Mouse (Mus musculus): ENCODE results near the gene Slc2a2.

The Slc2a2 gene

GRCm38 (mm10) chr3:28697797-28698196 is at the start of gene Slc2a2:
Slc2a2 (plus strand) TSS chr3:28697903.
- in situ Hi-C loops (cut with MboI, MseI): no loop called here

- in situ Hi-C loops (cut with MboI, MseI): no loop called here
These were observed 45.1 kb upstream of the Slc2a2 start for GRCm38 (mm10) chr3:28652574-28652973.

GRCm38 (mm10) chr3:28653043-28653442 is 44.7 kb upstream of the Slc2a2 start:
- in situ Hi-C loops (cut with MboI, MseI): no loop called here

DNA sequence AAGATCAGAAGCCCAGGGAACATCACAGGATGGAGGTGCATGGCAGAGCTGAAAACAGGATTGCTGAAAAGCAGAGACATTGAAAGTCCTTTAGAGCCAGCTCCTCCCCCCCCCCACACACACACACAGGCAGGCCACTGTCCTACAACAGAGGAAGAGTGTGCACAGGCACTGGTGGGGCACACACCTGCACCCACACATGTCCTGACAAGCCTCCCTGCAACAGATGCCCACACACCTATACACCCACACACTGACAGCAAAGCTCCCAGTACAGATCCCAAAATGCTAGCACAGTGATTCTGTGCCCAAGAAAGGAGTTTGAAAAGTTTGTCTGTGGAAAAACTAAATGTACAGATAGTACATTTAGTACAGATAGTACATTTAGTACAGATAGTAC is 43.0 kb upstream of the Slc2a2 start:
- in situ Hi-C loops (cut with MboI, MseI): no loop called here

- in situ Hi-C loops (cut with MboI, MseI): no loop called here
These were observed 39.4 kb upstream of the Slc2a2 start for GRCm38 (mm10) chr3:28658349-28658748.

DNA sequence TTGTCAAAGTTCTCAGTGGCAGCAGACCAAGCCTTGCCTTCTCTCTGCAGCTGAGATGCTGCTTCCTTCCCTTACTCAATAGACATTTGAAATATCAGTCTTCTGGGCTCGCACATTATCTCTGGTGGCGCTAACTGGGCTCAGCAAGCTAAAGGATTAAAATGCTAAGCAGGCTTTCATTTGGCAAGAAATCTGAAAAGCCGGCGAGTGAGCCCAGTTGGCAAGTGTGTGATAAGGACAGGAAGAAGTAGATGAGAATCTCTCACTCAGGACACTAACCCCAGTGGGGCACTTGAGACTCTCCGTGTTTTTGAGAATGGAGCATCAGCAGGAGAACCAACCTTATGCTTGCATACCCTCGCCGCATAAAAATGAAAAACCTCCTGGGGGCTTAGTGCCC is 16.9 kb upstream of the Slc2a2 start:
- in situ Hi-C loops (cut with MboI, MseI): no loop called here

DNA sequence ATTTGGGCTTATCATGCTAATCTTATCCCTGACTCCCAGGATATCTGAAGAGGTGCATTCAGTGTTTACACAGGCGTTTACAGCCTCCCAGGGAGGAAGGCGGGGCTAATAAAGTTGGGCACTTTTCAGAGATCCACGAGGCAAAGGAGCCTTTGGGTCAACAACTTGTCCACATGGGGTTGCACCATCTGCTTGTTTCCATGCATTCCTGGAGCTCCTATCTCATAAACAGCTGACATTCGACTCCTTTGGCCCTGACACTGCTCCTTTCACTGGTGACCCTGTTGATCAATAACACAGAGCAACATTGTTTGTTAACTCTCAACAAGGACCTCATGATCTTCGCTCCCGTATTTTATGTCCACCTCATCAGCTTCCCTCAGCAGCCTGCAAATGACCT is 15.8 kb upstream of the Slc2a2 start:
- in situ Hi-C loops (cut with MboI, MseI): no loop called here

DNA sequence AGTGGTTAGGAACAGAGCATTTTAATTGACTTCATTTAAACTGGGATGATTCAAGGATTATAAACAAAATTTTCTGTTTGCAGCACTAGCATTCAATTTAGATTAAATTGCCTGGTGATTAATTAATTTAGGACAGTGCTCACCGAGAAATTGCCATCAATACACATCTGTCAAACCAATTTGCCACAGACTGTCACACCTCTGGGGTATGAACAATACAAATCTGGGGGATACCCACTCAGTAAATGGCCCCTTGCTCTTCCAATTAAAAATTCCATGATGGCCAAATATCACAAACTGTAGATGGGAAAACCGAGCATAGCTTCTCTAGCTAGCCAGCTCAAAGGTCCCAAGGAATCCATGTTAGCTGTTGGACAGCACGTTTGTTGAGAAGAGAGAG is 15.3 kb upstream of the Slc2a2 start:
- in situ Hi-C loops (cut with MboI, MseI): no loop called here

GRCm38 (mm10) chr3:28685510-28685909 is 12.2 kb upstream of the Slc2a2 start:
- in situ Hi-C loops (cut with MboI, MseI): no loop called here

DNA sequence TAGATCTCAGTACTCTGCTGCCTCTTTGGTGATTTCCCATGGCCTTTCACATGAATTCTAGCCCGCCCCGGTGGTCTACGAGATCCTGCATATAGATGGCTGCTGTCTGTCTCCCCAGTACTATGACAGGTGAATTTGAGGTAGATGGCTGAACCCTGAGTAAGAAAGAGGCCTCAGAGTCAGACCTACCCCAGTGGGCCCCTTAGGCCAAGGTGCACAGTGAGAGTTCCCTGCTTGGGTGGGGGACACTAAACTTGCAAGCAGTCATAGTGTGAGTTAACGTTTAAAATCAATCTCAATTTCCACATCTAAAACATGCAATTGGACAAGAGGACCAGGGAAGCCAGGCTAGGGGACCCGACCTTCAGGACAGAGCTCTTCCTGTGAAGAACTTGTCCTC is 2.9 kb upstream of the Slc2a2 start:
- in situ Hi-C loops (cut with MboI, MseI): no loop called here

DNA sequence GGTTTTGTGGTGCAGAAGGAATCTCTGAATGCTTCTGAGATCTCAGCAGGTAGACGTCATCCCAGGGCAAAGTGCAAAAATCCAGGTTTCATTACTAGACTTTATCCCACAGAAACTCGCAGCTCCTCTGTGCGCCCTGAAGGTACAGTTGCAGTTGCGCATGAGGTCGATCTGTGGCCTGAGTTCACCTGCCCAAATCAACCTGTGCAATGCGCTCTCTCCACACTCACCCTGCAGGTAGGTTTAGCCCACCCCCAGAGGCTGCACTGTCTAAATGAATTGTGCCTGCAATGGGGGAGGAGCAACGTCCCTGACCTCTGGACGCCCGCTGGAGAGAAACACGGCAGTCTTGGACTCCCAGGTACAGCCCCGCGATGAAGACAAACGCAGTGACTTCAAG is 2.1 kb upstream of the Slc2a2 start:
- in situ Hi-C loops (cut with MboI, MseI): no loop called here

- in situ Hi-C loops (cut with MboI, MseI): no loop called here
These were observed 1.5 kb upstream of the Slc2a2 start for GRCm38 (mm10) chr3:28696162-28696561.

DNA sequence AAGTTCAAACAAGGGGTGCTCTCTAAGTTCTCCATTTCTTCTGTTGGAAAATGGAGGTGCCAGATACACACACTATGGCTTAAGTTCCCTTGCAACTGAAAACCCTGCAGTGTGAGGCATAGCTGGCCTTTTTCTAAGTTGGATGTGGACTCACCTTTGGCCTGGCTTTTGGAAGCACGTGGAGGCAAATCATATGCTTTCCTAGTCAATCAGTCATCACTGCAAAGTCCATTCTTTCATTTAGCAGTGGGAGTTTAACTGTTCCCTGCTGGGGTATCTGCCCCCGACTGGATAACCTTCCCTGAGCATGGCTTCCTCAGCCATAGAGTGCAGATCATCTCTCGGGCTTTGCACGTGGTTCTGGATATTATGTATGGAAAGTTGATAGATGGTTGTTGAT is 1.9 kb downstream of the Slc2a2 start:
- in situ Hi-C loops (cut with MboI, MseI): no loop called here

GRCm38 (mm10) chr3:28705522-28706137 is 7.9 kb downstream of the Slc2a2 start:
- in situ Hi-C loops (cut with MboI, MseI): loop anchor here (25.0 kb wide), 1 partner anchor 257 kb away; no protein-coding TSS in a partner anchor

GRCm38 (mm10) chr3:28706736-28707135 is 9.0 kb downstream of the Slc2a2 start:
- in situ Hi-C loops (cut with MboI, MseI): loop anchor here (25.0 kb wide), 1 partner anchor 256 kb away; no protein-coding TSS in a partner anchor

DNA sequence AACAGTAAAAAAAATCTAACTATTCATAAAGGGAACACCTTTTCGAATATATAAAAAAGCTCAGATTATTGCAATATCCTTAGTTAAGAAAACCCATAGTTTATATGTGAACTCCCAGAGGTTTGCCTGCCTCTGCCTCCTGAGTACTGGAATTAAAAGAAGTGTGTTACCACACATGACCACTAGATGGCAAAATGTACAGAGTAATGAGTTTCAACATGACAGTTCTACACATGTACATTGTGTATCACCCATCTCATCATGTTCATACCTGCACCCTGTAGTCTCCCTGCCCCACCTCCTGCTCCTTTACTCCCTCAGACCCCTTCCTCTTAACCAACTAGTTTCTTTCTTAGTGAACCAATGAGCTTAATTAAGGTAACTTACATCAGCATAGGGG is 12.0 kb downstream of the Slc2a2 start:
- in situ Hi-C loops (cut with MboI, MseI): loop anchor here (25.0 kb wide), 1 partner anchor 253 kb away; no protein-coding TSS in a partner anchor

DNA sequence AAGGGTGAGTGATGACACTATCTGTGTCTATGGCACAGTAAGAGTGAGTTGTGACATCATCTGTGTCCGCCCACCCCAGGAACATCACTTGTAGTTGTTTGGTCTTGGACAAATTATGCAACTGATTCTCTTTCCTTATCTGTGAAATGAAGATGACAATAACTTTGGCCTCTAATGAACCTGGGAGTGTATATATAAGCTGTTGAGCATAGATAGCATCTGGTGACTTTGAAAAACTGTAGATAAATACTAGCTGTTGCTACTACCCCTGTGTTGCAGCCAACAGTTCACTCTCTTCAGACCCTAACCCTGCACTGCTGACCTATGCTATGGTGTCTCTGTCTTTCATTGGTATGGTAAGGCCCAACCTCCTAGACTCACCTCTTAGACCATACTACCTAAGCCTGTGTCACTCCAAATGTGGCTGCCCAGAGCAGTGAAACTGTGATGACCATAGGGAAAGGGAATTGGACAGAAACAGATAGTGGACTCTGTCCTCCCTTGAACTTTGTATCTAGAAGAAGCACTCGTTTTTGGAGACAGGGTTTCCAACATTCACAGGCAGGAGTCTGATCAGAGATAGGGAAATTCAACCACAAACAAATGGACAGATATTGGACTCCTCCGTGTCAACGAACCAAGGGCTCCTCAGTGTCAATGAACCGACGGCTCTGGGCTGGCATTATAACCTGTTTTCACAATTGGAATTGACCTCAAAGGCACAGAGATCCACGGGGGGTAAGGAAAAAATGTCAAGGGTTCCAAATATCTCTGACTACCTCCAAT is 16.4 kb downstream of the Slc2a2 start:
- in situ Hi-C loops (cut with MboI, MseI): loop anchor here (25.0 kb wide), 1 partner anchor 248 kb away; no protein-coding TSS in a partner anchor

GRCm38 (mm10) chr3:28718521-28718920 is 20.8 kb downstream of the Slc2a2 start:
- in situ Hi-C loops (cut with MboI, MseI): loop anchor here (25.0 kb wide), 1 partner anchor 244 kb away; no protein-coding TSS in a partner anchor

DNA sequence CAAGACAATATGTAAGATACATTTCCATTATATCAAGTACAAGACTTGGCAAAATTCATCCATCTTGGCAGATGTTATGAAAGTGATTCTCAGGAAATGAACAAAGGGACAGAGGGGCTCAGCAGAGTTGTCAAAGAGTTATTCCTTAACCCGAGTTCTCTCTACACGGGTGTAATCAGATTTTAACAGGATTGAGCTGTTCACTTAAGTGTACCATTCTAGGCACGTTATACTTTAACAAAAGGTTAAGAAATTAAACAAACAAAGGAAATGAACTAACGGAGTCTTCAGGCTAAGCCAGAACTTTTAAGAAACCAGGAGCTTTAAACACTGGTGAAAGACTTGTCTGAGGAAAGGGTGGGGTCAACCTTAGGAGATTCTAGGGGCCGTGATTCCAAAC is 23.5 kb downstream of the Slc2a2 start:
- in situ Hi-C loops (cut with MboI, MseI): loop anchor here (25.0 kb wide), 1 partner anchor 241 kb away; no protein-coding TSS in a partner anchor

DNA sequence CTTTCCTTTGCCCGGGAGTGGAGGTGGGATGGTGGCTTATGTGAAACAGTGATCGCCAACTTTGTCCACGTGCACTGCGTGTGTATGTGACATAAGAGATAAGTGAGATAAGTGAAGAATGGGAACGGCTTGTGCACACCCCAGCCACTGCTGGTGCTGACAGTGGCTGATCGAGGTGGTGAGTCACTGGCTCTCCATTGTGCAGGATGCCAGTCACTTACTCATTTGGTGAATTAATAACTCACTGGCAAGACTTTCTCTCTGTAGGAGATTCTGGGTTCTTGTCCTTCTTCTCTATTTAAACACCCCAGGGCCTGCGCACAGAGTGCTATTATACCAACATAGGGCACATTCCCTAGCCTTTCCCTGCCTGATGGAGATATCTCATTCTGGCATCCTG is 24.1 kb downstream of the Slc2a2 start:
- in situ Hi-C loops (cut with MboI, MseI): loop anchor here (25.0 kb wide), 1 partner anchor 240 kb away; no protein-coding TSS in a partner anchor

DNA sequence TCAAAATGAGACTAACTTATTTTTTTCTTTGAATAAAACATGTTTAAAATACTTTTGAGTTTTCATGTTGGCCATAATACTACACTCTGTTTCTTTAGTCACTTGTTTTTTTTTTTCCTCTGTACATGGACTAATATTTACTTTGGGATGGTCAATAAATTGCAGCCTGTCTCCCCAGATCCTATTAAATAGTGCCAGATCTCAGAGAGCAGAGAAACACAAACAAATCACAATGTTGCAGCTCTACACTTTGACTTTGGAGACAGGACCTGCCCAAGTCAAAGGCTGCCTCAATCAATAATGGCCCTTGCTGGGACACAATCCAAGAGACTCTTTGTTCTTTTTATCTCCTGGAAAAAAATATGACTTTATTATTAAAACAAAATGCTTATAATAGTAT is 24.8 kb downstream of the Slc2a2 start:
- in situ Hi-C loops (cut with MboI, MseI): loop anchor here (25.0 kb wide), 1 partner anchor 240 kb away; no protein-coding TSS in a partner anchor

- in situ Hi-C loops (cut with MboI, MseI): loop anchor here (25.0 kb wide), 1 partner anchor 239 kb away; no protein-coding TSS in a partner anchor
These were observed 25.8 kb downstream of the Slc2a2 start for GRCm38 (mm10) chr3:28723534-28723933.

- in situ Hi-C loops (cut with MboI, MseI): no loop called here
These were observed 27.5 kb downstream of the Slc2a2 start for GRCm38 (mm10) chr3:28725203-28725602.
